Mouse (Mus musculus): ENCODE measurements around the gene Prss35.

Gene Prss35

DNA sequence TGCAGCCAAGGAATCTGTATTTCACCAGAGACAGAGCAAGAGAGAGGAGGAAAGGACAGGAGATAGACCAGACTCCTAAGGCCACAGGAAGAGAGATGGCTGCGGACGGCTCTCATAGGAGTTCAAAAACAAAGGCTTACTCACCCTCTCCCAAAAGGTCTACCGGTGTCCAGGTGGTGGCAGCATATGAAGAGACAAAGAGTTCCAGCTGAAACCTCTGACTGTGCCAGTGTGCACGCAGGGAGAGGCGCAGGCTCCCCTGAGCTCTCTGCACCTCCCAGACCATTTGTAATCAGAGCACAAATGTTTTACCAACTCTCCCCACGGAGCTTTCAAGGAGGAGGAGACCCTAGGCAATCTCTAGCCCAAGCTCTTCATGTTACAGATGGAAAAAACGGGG is 55.2 kb downstream of the Prss35 start:
- no peak for DNase-seq (ENCODE audit: low read depth, low spot score)

DNA sequence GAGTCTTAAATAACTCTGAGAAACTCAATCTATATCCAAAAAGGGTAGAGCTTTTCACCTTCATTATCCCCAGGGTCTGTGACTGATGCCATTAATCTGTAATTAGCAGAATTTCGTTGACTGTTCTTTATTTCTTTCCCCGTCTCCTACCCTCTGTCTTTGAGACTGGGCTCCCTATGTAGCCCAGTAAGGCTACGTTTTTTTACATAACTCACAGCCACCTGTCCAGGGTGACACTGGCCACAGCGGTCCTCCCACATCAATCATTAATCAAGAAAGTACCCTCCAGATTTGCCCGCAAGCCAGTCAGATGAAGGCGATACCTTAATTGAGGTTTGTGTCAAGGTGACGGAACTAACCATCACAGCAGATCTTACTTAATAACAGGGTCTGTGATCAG is 55.6 kb downstream of the Prss35 start:
- no peak for DNase-seq (ENCODE audit: low read depth, low spot score)

DNA sequence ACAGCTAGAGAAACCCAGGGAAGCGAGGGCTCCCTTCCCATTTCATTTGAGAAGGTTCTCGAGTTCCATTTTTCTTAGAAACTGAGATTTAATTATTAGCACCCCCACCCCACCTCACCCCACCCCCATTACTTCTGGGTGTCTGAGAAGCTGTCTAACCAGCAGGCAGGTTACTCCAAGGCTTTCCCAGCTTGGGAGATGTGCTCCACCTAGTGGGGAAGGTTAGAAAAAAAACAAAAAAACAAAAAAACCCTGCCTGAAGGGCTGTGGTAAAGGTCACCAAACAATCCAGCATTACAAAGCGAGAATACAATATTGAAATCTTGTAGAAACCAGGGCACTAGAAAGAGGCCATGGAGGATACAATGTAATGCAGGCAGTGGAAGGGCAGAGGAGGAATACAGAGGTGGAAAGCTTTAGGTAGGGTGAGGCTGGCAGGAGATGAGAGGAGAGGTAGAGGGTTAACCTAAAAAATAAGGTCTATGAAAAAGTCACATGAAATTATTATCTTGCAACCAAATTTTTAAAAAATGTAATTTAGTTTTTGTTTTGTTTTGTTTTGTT is 57.2 kb downstream of the Prss35 start:
- peak; percentile 23 for DNase-seq (ENCODE audit: low read depth, low spot score)

Measured in retina, postnatal 7 days (tissue).